Mouse (Mus musculus): ENCODE measurements around the gene Foxk1.

Foxk1 gene

DNA sequence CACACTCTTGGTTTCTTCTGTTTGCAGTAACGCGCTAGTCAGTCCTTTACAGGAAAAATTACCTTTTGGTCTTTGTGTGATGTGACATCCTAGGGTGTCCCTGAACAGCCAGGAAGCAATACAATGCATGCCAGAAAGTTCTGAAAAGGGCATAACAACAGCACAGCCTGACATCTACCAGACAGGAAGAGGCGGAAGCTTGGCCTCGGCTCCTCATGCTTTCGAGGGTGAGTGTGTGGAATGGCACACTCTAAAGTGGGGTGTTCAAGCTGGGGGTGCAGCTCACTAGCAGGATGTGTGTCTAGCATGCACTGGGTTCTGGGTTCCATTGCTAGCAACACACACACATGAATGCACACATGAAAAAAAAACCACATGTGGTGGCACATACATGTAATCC lies 9.6 kb upstream of the Foxk1 start:
- no peak for DNase-seq

DNA sequence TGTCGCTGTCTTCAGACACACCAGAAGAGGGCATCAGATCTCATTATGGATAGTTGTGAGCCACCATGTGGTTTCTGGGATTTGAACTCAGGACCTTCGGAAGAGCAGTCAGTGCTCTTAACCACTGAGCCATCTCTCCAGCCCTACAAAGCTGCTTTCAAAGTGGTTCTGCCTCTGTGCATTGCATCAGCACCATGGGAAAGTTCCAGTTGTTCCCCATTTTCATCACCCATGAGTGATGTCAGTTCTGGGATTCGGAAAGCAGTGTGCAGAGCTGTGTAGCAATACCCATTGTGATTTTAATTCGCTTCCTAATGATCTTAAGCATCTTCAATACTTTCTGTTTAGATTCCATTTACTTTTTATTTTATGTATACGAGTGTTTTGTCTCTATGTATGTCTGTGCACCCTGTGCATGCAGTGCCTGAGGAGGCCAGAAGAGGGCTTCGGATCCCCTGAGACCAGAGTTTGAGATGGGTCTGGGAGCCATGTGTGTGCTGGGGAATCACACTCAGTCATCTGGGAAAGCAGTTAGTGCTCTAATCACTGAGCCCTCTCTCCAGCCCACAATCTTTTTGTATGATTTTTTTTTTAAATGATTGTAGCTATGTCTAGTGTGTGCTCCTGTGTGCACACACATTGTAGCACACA lies 6.6 kb upstream of the Foxk1 start:
- DNase-seq, result no peak

DNA sequence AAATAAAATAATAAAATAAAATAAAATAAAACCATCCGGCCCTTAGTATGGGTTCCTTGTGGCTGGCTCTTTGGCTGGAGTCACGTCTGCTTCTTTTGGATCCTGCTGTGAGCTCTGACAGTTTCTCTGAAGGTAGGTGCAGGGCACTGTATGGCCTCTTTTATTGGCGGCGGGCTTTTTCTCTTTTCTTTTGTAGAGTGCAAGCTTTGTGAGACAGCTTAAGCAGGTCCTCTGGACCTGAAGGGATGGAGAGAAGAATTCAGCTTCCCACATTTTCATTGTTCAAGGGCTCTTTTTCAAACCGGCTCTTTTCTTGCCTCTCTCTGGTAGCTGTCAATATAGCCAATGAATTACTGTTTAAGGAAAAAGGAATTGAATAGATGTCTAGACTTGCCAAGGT lies 5.4 kb upstream of the Foxk1 start:
- no peak for DNase-seq

GRCm38 (mm10) chr5:142400181-142400883 lies 965 bp upstream of the Foxk1 start:
- DNase-seq, result no peak

GRCm38 (mm10) chr5:142401641-142402625 lies 636 bp downstream of the Foxk1 start:
- DNase-seq, result peak; percentile 48

GRCm38 (mm10) chr5:142403694-142404093 lies 2.4 kb downstream of the Foxk1 start:
- DNase-seq, result no peak

- no peak for DNase-seq
These were observed 3.0 kb downstream of the Foxk1 start for GRCm38 (mm10) chr5:142404307-142404706.

GRCm38 (mm10) chr5:142405426-142405825 lies 4.1 kb downstream of the Foxk1 start:
- DNase-seq, result peak; percentile 59

GRCm38 (mm10) chr5:142406401-142406800 lies 5.1 kb downstream of the Foxk1 start:
- DNase-seq, result no peak

DNA sequence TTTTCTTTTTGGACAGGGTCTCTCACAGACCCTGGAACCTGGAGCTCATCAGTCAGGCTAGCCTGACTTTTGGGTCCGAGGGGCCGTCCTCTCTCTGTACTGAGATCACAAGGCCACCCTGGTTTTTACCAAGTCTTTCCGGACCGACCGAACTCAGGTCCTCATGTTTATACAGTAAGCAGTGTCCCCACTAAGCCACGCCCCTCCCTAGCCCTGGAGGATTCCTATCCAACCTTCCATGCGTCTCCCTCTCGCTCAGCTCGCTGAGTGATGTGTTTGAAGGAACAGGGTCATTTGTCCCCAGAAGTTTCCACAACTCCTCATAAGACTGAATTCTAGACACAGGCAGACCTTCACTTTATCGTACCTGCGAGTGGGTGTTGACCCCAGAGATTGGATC lies 5.6 kb downstream of the Foxk1 start:
- DNase-seq, result no peak

- DNase-seq, result no peak
These were observed 6.1 kb downstream of the Foxk1 start for GRCm38 (mm10) chr5:142407381-142407780.

DNA sequence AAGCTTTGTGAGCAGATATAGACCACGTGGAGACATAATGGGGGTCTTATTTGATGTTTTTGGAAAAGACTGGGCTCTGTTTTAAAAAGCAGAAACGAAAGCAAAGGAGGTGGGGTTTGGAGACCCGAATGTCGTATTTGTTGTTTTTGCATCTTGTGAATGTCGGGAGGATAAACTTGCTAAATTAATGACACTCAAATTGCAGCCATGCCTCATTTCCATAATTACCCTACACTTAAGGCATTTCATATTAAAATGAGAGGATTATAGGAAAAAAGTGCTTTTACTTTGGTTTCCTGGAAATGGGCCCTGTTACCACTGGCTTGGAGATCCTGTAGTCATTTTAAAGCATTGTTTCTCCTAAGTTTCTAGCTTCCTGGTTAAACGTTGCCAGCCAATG lies 7.9 kb downstream of the Foxk1 start:
- no peak for DNase-seq

- DNase-seq, result no peak
These were observed 9.1 kb downstream of the Foxk1 start for GRCm38 (mm10) chr5:142410348-142410747.

DNA sequence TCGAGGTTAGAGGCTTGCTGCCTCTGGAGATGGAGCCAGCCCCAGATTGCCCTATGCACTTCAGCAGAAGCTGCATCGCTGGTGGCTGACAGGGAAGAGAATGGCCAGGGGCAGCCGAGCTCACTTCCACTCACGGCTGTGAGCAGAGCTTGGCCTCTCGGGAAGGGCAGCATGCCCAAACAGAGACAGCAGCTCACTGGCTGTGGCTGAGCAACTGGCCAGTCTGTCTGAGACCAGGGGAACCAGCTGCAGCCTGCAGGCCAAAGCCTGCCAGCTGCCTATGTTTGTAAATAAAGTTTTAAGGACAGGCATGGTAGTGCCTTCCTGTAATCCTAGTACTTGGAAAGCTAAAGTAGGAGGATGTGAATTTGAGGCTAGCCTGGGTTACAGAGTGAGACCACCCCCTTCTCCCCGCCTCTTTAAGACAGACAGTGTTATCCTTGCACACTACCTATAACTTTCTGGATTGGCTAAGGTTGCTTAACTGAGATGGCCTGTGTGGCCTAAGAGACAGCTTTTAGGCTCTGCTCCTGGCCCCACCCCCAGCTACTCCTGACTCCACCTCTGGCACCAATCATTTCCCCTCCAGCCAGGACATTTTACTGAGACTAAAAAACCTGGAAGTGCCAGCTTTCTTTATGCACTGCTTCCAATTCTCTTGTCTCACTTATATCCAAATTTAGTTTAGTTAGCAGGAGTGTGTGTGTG lies 11.5 kb downstream of the Foxk1 start:
- DNase-seq, result no peak

- DNase-seq, result no peak
These were observed 12.6 kb downstream of the Foxk1 start for GRCm38 (mm10) chr5:142413723-142414445.

DNA sequence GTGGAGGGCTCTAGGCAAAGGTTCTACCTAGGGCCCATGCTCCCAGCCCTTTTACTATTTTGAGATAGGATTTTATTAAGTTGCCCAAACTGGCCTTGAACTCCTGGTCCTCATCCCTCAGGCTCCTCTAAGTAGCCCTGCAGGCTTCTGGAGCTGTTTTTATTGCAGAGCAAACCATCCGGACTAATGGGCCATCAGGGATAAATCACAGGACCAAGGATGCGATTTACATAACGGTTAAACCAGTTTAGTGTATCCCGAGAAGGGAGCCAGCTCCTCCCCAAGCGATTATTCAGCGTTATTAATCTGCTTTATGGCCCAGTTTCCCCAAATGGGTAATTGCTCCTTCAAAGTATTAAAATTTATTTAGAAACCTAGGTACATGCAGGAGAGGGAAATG lies 14.1 kb downstream of the Foxk1 start:
- no peak for DNase-seq

GRCm38 (mm10) chr5:142416070-142416775 lies 14.9 kb downstream of the Foxk1 start:
- no peak for DNase-seq

DNA sequence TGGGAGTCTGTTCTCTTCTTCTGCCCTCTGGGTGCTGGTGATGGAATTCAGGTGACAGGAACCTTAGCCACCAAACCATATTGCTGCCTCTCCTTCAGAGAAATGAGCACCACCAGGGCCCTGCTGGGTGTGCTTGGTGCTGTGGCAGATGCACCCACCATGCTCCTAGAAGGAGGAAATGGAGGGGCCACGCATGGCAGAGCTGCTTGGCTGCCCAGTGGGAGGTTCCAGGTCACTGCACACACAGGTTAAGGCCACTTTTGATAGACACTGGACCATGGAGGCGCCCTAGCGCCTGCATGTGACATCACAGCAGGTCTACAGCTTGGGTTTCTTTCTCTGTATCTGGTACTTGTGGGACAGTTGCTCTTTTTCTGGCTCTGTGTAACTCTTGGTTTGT lies 15.8 kb downstream of the Foxk1 start:
- no peak for DNase-seq

GRCm38 (mm10) chr5:142417876-142418275 lies 16.6 kb downstream of the Foxk1 start:
- DNase-seq, result no peak

GRCm38 (mm10) chr5:142418419-142418818 lies 17.1 kb downstream of the Foxk1 start:
- DNase-seq, result no peak

GRCm38 (mm10) chr5:142420317-142420716 lies 19.0 kb downstream of the Foxk1 start:
- no peak for DNase-seq

DNA sequence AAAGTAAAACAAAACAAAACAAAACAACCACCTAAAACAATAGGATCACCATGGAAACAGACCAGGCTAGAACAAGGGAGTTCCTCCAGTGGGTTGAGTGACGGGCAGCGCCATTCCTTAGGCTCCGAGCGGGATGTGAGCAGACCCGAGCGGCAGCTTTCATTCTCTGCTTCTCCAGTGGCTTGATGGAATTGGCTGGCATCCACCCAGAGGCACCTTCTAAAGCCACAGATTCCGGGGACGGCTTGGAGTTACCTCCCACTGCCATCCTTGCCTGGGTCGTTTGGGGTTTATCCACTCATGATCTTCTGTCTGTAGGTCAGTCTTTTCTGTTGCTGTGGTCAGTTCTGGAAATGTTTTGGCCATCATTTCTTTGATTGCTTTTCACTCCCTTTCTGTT lies 19.6 kb downstream of the Foxk1 start:
- no peak for DNase-seq

Data from right cerebral cortex, postnatal 14 days (tissue).